Mouse (Mus musculus): Measurements from ENCODE around the gene Rpl38. TPM values are rescaled to one million over a fixed set of nuclear protein-coding genes. Genes with fewer than 3 reads are reported as not detected.

The Rpl38 gene
- polyA plus RNA-seq, 1 experiment from 2014 or later = 853 TPM

- no peaks in the 10 kb centered on the region for H3K36me3 ChIP-seq (ENCODE audit: control insufficient read depth, insufficient read depth, low read length)
- 0 out of 2 replicates have a peak, but pooled peaks have one; percentile 8 for ATAC-seq (replicated peaks; ENCODE audit: insufficient number of reproducible peaks, low FRiP score, low TSS enrichment)
- H3K27me3 ChIP-seq (ENCODE audit: control insufficient read depth, insufficient read depth, low read length) = no peaks in the 10 kb centered on the region
- H3K9me3 ChIP-seq (replicated peaks; ENCODE audit: control insufficient read depth, low read length) = no peaks in the 10 kb centered on the region
- H3K9ac ChIP-seq (ENCODE audit: low read depth, low read length) = no peak overlapping the region
- WGBS (ENCODE audit: insufficient replicate concordance) = 48% methylated on average over 14 of the region's 14 CpGs
- no peak overlapping the region for H3K4me2 ChIP-seq
- H3K4me1 ChIP-seq (ENCODE audit: control insufficient read depth, insufficient read depth, low read length) = peaks cover 17% of the 10 kb centered on the region
- no peak overlapping the region for H3K4me3 ChIP-seq (ENCODE audit: low read depth, low read length)
- H3K27ac ChIP-seq (ENCODE audit: low read depth, low read length) = 0 out of 2 replicates have a peak overlapping the region, but pooled peaks have one; percentile 41
These were observed 16.5 kb downstream of the Rpl38 start for GRCm38 (mm10) chr11:114684627-114685373.

- Histone ChIP-seq H3K27me3 (ENCODE audit: control insufficient read depth, insufficient read depth, low read length) (no peaks in the 10 kb centered on the region), H3K9me3 (replicated peaks; ENCODE audit: control insufficient read depth, low read length) (no peaks in the 10 kb centered on the region), H3K4me3 (ENCODE audit: low read depth, low read length) (no peak overlapping the region), H3K4me2 (no peak overlapping the region), H3K36me3 (ENCODE audit: control insufficient read depth, insufficient read depth, low read length) (no peaks in the 10 kb centered on the region; the same call in 1 of the 2 replicates), H3K27ac (ENCODE audit: low read depth, low read length) (no peak overlapping the region), H3K9ac (ENCODE audit: low read depth, low read length) (no peak overlapping the region), H3K4me1 (ENCODE audit: control insufficient read depth, insufficient read depth, low read length) (peaks cover 14% of the 10 kb centered on the region)
- WGBS (ENCODE audit: insufficient replicate concordance) = 74% methylated on average over 9 of the region's 9 CpGs
- ATAC-seq (replicated peaks; ENCODE audit: insufficient number of reproducible peaks, low FRiP score, low TSS enrichment) = no peak
These were observed 17.3 kb downstream of the Rpl38 start for GRCm38 (mm10) chr11:114685526-114686040.

DNA sequence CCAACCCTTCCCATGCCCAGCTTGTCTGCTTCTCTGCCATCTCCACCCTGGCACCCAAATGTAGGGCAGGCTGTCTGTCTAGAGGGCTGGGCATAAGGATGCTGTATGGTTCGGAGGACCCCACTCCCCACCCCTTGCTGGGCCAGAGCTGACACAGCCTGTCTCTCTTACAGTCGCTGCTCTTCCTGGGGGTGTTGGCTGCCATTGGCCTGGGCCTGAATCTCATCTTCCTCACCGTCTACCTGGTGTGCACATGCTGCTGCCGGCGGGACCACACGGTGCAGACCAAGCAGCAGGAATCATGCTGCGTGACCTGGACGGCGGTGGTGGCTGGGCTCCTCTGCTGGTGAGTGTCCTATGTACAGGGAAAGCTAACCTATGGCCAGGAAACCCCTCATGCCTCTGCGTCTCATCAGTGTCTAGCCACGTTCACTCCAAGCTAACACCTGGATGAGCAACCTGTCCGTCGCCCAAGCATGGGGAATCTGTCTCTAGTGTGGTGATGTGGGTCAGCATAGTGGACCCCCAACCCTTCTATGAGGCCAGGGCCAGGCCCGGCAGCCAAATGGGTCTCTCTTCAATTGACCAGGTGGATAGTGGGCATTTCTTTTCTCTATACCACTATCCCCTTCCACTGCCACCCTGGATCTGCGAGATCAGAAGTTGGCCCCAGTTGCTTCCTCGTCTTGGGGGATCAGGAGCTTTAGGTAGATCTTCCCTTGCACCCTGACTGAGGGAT lies 18.1 kb downstream of the Rpl38 start:
- WGBS (ENCODE audit: insufficient replicate concordance) = 87% methylated on average over 16 of the region's 16 CpGs
- no peaks in the 10 kb centered on the region for H3K9me3 ChIP-seq (replicated peaks; ENCODE audit: control insufficient read depth, low read length)
- H3K27ac ChIP-seq (ENCODE audit: low read depth, low read length) = no peak overlapping the region
- H3K4me2 ChIP-seq = no peak overlapping the region
- no peaks in the 10 kb centered on the region for H3K27me3 ChIP-seq (ENCODE audit: control insufficient read depth, insufficient read depth, low read length)
- no peak overlapping the region for H3K4me3 ChIP-seq (ENCODE audit: low read depth, low read length)
- H3K36me3 ChIP-seq (ENCODE audit: control insufficient read depth, insufficient read depth, low read length) = no peaks in the 10 kb centered on the region; the same call in 1 of the 2 replicates
- peaks cover 11% of the 10 kb centered on the region for H3K4me1 ChIP-seq (ENCODE audit: control insufficient read depth, insufficient read depth, low read length)
- H3K9ac ChIP-seq (ENCODE audit: low read depth, low read length) = no peak overlapping the region
- ATAC-seq (replicated peaks; ENCODE audit: insufficient number of reproducible peaks, low FRiP score, low TSS enrichment) = no peak

GRCm38 (mm10) chr11:114687574-114688188 lies 19.4 kb downstream of the Rpl38 start:
- H3K36me3 ChIP-seq (ENCODE audit: control insufficient read depth, insufficient read depth, low read length) = no peaks in the 10 kb centered on the region; the same call in 1 of the 2 replicates
- no peak overlapping the region for H3K4me2 ChIP-seq
- H3K9ac ChIP-seq (ENCODE audit: low read depth, low read length) = no peak overlapping the region
- peaks cover 13% of the 10 kb centered on the region for H3K4me1 ChIP-seq (ENCODE audit: control insufficient read depth, insufficient read depth, low read length)
- H3K27ac ChIP-seq (ENCODE audit: low read depth, low read length) = no peak overlapping the region
- WGBS (ENCODE audit: insufficient replicate concordance) = 51% methylated on average over 9 of the region's 10 CpGs
- ATAC-seq (replicated peaks; ENCODE audit: insufficient number of reproducible peaks, low FRiP score, low TSS enrichment) = no peak
- H3K27me3 ChIP-seq (ENCODE audit: control insufficient read depth, insufficient read depth, low read length) = no peaks in the 10 kb centered on the region
- no peak overlapping the region for H3K4me3 ChIP-seq (ENCODE audit: low read depth, low read length)
- no peaks in the 10 kb centered on the region for H3K9me3 ChIP-seq (replicated peaks; ENCODE audit: control insufficient read depth, low read length)

GRCm38 (mm10) chr11:114688729-114689128 lies 20.4 kb downstream of the Rpl38 start:
- ATAC-seq (replicated peaks; ENCODE audit: insufficient number of reproducible peaks, low FRiP score, low TSS enrichment) = no peak
- H3K9me3 ChIP-seq (replicated peaks; ENCODE audit: control insufficient read depth, low read length) = no peaks in the 10 kb centered on the region
- H3K27me3 ChIP-seq (ENCODE audit: control insufficient read depth, insufficient read depth, low read length) = no peaks in the 10 kb centered on the region
- H3K36me3 ChIP-seq (ENCODE audit: control insufficient read depth, insufficient read depth, low read length) = no peaks in the 10 kb centered on the region; the same call in 1 of the 2 replicates
- no peak overlapping the region for H3K4me3 ChIP-seq (ENCODE audit: low read depth, low read length)
- no peak overlapping the region for H3K9ac ChIP-seq (ENCODE audit: low read depth, low read length)
- no peak overlapping the region for H3K4me2 ChIP-seq
- peaks cover 13% of the 10 kb centered on the region for H3K4me1 ChIP-seq (ENCODE audit: control insufficient read depth, insufficient read depth, low read length)
- 93% methylated on average over 2 of the region's 3 CpGs for WGBS (ENCODE audit: insufficient replicate concordance)
- no peak overlapping the region for H3K27ac ChIP-seq (ENCODE audit: low read depth, low read length)

DNA sequence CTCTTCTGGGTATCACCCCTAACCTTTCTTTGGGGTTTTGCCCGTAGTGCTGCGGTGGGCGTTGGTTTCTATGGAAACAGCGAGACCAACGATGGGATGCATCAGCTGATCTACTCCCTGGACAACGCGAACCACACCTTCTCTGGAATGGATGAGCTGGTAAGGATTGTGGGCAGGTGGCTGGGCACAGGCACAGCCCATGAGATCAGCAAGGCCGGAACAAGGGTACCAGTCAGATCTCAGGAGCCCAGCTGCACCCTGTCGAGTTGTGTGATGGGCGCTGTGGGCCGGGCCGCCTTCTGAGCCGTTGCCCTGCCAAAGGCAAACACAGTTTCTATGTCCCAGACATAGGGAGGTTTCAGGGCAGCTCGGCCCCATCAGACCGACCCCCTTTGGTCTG lies 21.9 kb downstream of the Rpl38 start:
- H3K9ac ChIP-seq (ENCODE audit: low read depth, low read length) = no peak overlapping the region
- H3K4me3 ChIP-seq (ENCODE audit: low read depth, low read length) = no peak overlapping the region
- H3K4me1 ChIP-seq (ENCODE audit: control insufficient read depth, insufficient read depth, low read length) = peaks cover 3% of the 10 kb centered on the region
- WGBS (ENCODE audit: insufficient replicate concordance) = 90% methylated on average over 15 of the region's 15 CpGs
- H3K36me3 ChIP-seq (ENCODE audit: control insufficient read depth, insufficient read depth, low read length) = no peaks in the 10 kb centered on the region; the same call in 1 of the 2 replicates
- H3K4me2 ChIP-seq = no peak overlapping the region
- H3K27me3 ChIP-seq (ENCODE audit: control insufficient read depth, insufficient read depth, low read length) = no peaks in the 10 kb centered on the region
- no peak for ATAC-seq (replicated peaks; ENCODE audit: insufficient number of reproducible peaks, low FRiP score, low TSS enrichment)
- no peak overlapping the region for H3K27ac ChIP-seq (ENCODE audit: low read depth, low read length)
- H3K9me3 ChIP-seq (replicated peaks; ENCODE audit: control insufficient read depth, low read length) = no peaks in the 10 kb centered on the region

- no peaks in the 10 kb centered on the region for H3K9me3 ChIP-seq (replicated peaks; ENCODE audit: control insufficient read depth, low read length)
- no peak overlapping the region for H3K9ac ChIP-seq (ENCODE audit: low read depth, low read length)
- ATAC-seq (replicated peaks; ENCODE audit: insufficient number of reproducible peaks, low FRiP score, low TSS enrichment) = no peak
- H3K4me3 ChIP-seq (ENCODE audit: low read depth, low read length) = no peak overlapping the region
- no peak overlapping the region for H3K4me2 ChIP-seq
- no peaks in the 10 kb centered on the region for H3K27me3 ChIP-seq (ENCODE audit: control insufficient read depth, insufficient read depth, low read length)
- WGBS (ENCODE audit: insufficient replicate concordance) = 49% methylated on average over 6 of the region's 6 CpGs
- H3K36me3 ChIP-seq (ENCODE audit: control insufficient read depth, insufficient read depth, low read length) = no peaks in the 10 kb centered on the region; the same call in 1 of the 2 replicates
- H3K4me1 ChIP-seq (ENCODE audit: control insufficient read depth, insufficient read depth, low read length) = peaks cover 3% of the 10 kb centered on the region; the same call in 1 of the 2 replicates
- H3K27ac ChIP-seq (ENCODE audit: low read depth, low read length) = no peak overlapping the region
These were observed 23.3 kb downstream of the Rpl38 start for GRCm38 (mm10) chr11:114691454-114692182.

DNA sequence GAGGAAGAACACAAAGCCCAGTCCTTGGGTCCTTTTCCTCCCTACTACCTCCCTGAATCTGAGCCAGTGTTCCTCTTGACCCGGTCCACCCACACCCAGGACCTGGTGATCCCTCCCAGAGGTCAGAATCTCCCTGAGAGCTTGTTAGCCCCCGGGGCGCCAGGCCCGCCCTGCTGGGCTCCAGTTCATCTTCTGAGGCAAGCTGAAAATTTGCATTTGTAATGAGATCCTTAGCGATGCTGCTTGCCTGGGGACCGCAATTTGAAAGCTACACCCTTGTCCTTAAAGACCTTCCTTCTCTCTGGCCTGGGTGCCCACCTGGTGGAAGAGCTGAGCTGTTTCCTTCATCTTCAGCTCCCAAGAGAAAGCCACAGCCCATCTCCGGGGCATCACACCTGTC lies 24.3 kb downstream of the Rpl38 start:
- no peak overlapping the region for H3K27ac ChIP-seq (ENCODE audit: low read depth, low read length)
- no peak overlapping the region for H3K4me3 ChIP-seq (ENCODE audit: low read depth, low read length)
- ATAC-seq (replicated peaks; ENCODE audit: insufficient number of reproducible peaks, low FRiP score, low TSS enrichment) = no peak
- no peaks in the 10 kb centered on the region; the same call in 1 of the 2 replicates for H3K36me3 ChIP-seq (ENCODE audit: control insufficient read depth, insufficient read depth, low read length)
- H3K4me1 ChIP-seq (ENCODE audit: control insufficient read depth, insufficient read depth, low read length) = peaks cover 3% of the 10 kb centered on the region; the same call in 1 of the 2 replicates
- 52% methylated on average over 7 of the region's 7 CpGs for WGBS (ENCODE audit: insufficient replicate concordance)
- H3K4me2 ChIP-seq = no peak overlapping the region
- H3K9ac ChIP-seq (ENCODE audit: low read depth, low read length) = no peak overlapping the region; the same call in 1 of the 2 replicates
- no peaks in the 10 kb centered on the region for H3K9me3 ChIP-seq (replicated peaks; ENCODE audit: control insufficient read depth, low read length)
- no peaks in the 10 kb centered on the region for H3K27me3 ChIP-seq (ENCODE audit: control insufficient read depth, insufficient read depth, low read length)

All from heart, embryonic 11.5 days (tissue).